Mouse (Mus musculus) myocyte (in vitro differentiated cells): ENCODE measurements around the gene Samhd1.

Experiments used
- CEBPB ChIP-seq: IDR thresholded peaks from 2 replicates; pipeline ENCODE4 v1.6.1; 2011; ENCODE audit warnings: mild to moderate bottlenecking, moderate library complexity; ENCODE audit not compliant: poor library complexity, insufficient read depth, severe bottlenecking
- MAX ChIP-seq: IDR thresholded peaks from one replicate; pipeline ENCODE4 v1.6.1; 2011; ENCODE audit warnings: low read depth, mild to moderate bottlenecking, control low read depth
- MYOD1 ChIP-seq, 3 experiments: IDR thresholded peaks; one replicate each; pipeline ENCODE4 v1.6.1; 2011; ENCODE audit warnings: control low read depth in 2 of 3, low read depth in 2 of 3, mild to moderate bottlenecking in 2 of 3, moderate library complexity in 1 of 3; ENCODE audit not compliant: insufficient read length in 2 of 3, control insufficient read depth in 1 of 3
- MYOG ChIP-seq, 3 experiments: IDR thresholded peaks; one replicate each; pipeline ENCODE4 v1.6.1; 2011; ENCODE audit warnings: control low read depth in 2 of 3, low read depth in 2 of 3, mild to moderate bottlenecking in 2 of 3; ENCODE audit not compliant: insufficient read length in 2 of 3, control insufficient read depth in 1 of 3, insufficient read depth in 1 of 3
- POLR2A ChIP-seq: IDR thresholded peaks from one replicate; pipeline ENCODE4 v1.6.1; 2011; ENCODE audit warnings: low read depth, mild to moderate bottlenecking, control low read depth, moderate library complexity; ENCODE audit not compliant: insufficient read length
- TCF12 ChIP-seq: IDR thresholded peaks from one replicate; pipeline ENCODE4 v1.6.1; 2011; ENCODE audit warnings: mild to moderate bottlenecking, control low read depth; ENCODE audit not compliant: poor library complexity, insufficient read depth, severe bottlenecking
- USF1 ChIP-seq: IDR thresholded peaks from one replicate; pipeline ENCODE4 v1.6.1; 2011; ENCODE audit warnings: low read depth, mild to moderate bottlenecking, control low read depth, moderate library complexity

DNA sequence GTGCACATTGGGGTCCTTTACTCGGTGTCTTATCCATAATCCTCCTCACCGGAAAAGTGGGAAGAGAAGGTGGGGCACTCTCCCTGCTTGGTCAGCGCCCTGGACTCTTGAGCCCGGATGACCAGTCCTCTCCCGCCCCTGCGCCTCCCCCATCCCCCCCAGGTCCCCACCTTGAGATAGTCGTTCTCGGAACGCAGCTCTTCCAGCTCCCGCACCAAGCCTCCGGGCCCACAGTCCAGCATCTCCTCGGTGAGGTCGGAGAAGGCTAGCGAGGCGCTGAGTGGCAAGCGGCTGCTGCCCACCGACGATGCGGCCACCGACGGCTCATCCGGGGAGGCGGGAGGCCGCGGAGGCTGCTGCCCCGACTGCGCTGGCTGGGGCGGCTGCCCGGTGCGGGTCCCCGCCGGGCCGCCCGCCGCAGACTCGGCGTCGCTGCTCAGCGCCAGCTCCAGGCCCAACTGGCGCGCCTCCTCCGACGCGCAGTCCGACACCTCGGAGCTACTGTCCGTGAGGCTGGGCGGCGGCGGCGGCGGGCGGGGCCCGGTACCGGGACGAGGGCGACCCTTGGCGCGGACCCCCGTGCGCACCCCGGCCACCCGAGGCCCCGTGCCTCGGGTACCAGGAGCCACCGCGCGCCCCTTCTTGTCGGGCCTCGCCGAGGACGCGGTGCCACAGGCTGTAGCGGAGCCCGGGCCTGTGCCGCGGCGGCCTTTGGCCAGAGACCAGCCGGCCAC lies 56.8 kb downstream of the Samhd1 start:
- no peak for TF ChIP-seq USF1
- no peak for TF ChIP-seq TCF12
- TF ChIP-seq MAX = no peak
- TF ChIP-seq POLR2A = peak; percentile 15
- peak in 1 of 3 experiments; percentile 4 for TF ChIP-seq MYOD1 (IDR thresholded peaks at IDR 0.05; ENCODE audit: control insufficient read depth in 1 of 3, insufficient read length in 2 of 3, low read depth in 2 of 3)
- TF ChIP-seq MYOG (IDR thresholded peaks at IDR 0.05; ENCODE audit: control insufficient read depth in 1 of 3, insufficient read depth in 1 of 3, insufficient read length in 2 of 3, low read depth in 2 of 3) = no peak
- TF ChIP-seq CEBPB = no peak
